Mouse (Mus musculus) heart, postnatal 0 days (tissue): ENCODE measurements at regions not wholly inside any gene's neighbourhood (a gene's known extent, or its start where the extent isn't known, plus 50 kb on each side); places are given as distances from the start of the nearest gene placed in this dataset.
A peak's percentile ranks its signal among the peaks of the same experiment; 100 is the strongest.
"Not testable (repeated sequence)": the region's sequence is repeated elsewhere in the genome, so short reads cannot be mapped to it uniquely, and the experiment has no call there.

Source experiments
- ATAC-seq: fragments of 200-750 bp; cut with Nextera tagmentation; 2 replicates; pipeline ENCODE4 v1.8.0; 2017; ENCODE audit warnings: low read depth, moderate number of reproducible peaks, moderate library complexity; ENCODE audit not compliant: insufficient read depth
- DNase-seq: peaks from one replicate; pipeline ENCODE4 v3.0.0-alpha.2; 2016; ENCODE audit warnings: low spot score
- H3K27ac ChIP-seq: fragments of 300-500 bp; sonication (generic); 2 replicates; pipeline ENCODE4 v1.5.1; 2014; ENCODE audit warnings: low read depth, mild to moderate bottlenecking
- H3K27me3 ChIP-seq: fragments of 300-500 bp; sonication (generic); 2 replicates; pipeline ENCODE4 v1.6.1; 2014; ENCODE audit warnings: low read length, mixed read lengths; ENCODE audit not compliant: control insufficient read depth, insufficient read depth
- H3K36me3 ChIP-seq: fragments of 300-500 bp; sonication (generic); replicated peaks from 2 replicates; pipeline ENCODE4 v1.6.1; 2014; ENCODE audit warnings: low read length, mixed read lengths; ENCODE audit not compliant: control insufficient read depth, insufficient read depth
- H3K4me1 ChIP-seq: fragments of 300-500 bp; sonication (generic); 2 replicates; pipeline ENCODE4 v1.6.1; 2014; ENCODE audit warnings: antibody characterized with exemption; ENCODE audit not compliant: control insufficient read depth, insufficient read depth
- H3K4me2 ChIP-seq: fragments of 300-500 bp; sonication (generic); 2 replicates; pipeline ENCODE4 v1.6.1; 2014; ENCODE audit warnings: low read depth, mild to moderate bottlenecking, low read length, moderate library complexity
- H3K4me3 ChIP-seq: fragments of 300-500 bp; sonication (generic); 2 replicates; pipeline ENCODE4 v1.5.1; 2014; ENCODE audit warnings: low read depth, low read length
- H3K9ac ChIP-seq: fragments of 300-500 bp; sonication (generic); replicated peaks from 2 replicates; pipeline ENCODE4 v1.6.1; 2014; ENCODE audit warnings: low read depth, low read length, mixed read lengths
- H3K9me3 ChIP-seq: fragments of 300-500 bp; sonication (generic); replicated peaks from 2 replicates; pipeline ENCODE4 v1.6.1; 2016; ENCODE audit warnings: low read length; ENCODE audit not compliant: control insufficient read depth
- CTCF ChIP-seq: IDR thresholded peaks from 2 replicates; pipeline ENCODE4 v1.5.1; 2016; ENCODE audit warnings: antibody characterized with exemption, control low read depth, low read depth
- EP300 ChIP-seq: IDR thresholded peaks from 2 replicates; pipeline ENCODE4 v1.6.1; 2016; ENCODE audit warnings: antibody characterized with exemption, low read depth
- WGBS: fragments of 180-500 bp; shearing (Covaris S2); extraction: QIAGEN DNeasy Blood & Tissue Kit; methylation state at CpG from one replicate; pipeline ENCODE4 v1.1.7; 2014; 5-methylcytosine and 5-hydroxymethylcytosine counted together

DNA sequence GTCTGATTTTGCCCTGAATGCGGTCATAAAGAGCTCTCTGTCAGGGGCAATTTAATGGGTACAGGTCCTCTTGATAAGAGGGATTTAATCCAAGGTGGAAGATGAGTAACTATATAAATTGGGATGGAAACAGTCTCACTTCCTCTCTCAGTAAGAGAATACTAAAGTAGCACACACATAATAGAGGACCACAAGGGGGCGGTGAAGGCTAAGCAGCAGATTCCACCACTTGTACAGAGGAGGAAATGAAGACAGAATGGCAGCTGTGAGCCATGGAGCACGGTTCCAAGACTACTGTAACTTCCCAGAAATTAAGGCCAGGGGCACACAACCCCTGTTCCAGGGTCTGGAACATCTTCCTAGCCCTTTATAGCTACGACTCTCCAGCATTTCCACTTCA is 262.6 kb upstream of the Ywhaq start:
- not testable (repeated sequence) for H3K27ac ChIP-seq, DNase-seq, H3K4me3 ChIP-seq, H3K4me1 ChIP-seq, ATAC-seq, H3K9ac ChIP-seq, H3K27me3 ChIP-seq, H3K9me3 ChIP-seq, H3K36me3 ChIP-seq, H3K4me2 ChIP-seq
- WGBS: 26% methylated on average over 2 of the region's 4 CpGs

GRCm38 (mm10) chr12:21649381-21649780 is 231.9 kb upstream of the Ywhaq start:
- H3K4me1 ChIP-seq, H3K9me3 ChIP-seq, H3K36me3 ChIP-seq, H3K4me2 ChIP-seq, ATAC-seq, H3K4me3 ChIP-seq, H3K27ac ChIP-seq, DNase-seq, H3K9ac ChIP-seq, H3K27me3 ChIP-seq: not testable (repeated sequence)
- WGBS: 79% methylated on average over 8 of the region's 8 CpGs

GRCm38 (mm10) chr12:21613781-21614180 is 196.3 kb upstream of the Ywhaq start:
- peak; percentile 14 for DNase-seq
- not testable (repeated sequence) for H3K4me1 ChIP-seq, ATAC-seq, H3K9ac ChIP-seq, H3K27ac ChIP-seq, H3K4me3 ChIP-seq, H3K36me3 ChIP-seq, H3K27me3 ChIP-seq, H3K9me3 ChIP-seq, H3K4me2 ChIP-seq
- WGBS: 17% methylated on average over 2 of the region's 2 CpGs
- peak; percentile 91 for TF ChIP-seq CTCF

DNA sequence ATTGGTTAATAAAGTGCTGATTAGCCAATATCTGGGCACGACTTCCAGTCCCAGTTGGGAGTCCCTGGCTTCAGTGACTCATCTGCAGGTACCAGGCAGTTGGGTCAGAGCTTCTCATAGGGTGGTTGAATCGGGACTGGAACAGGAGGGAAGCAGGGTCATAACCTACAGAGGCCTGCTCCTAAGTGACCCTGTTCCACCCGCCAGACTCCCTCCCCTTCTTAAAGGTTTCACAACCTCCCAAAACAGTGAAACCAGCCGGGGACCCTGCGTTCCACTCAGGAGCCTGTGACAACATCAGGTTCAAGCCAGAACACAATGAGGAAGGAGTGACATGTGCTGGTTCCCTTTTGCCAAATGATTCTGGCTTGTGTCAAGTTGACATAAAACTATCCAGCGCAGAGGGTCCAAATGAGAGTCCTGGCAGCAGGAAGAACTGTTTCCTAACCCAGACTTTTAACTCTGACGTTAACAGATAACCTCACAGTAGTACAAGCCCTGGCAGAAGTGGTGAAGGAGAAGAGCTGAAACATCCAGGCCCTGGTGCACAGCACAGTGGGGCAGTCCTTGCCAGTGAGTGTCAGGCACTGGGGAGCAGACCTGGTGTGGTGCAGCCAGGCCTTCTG is 151.1 kb upstream of the Ywhaq start:
- H3K27me3 ChIP-seq: no peaks in the 10 kb centered on the region
- ATAC-seq (peak; percentile 27; the same call in 1 of the 2 replicates), DNase-seq (no peak)
- no peak overlapping the region for H3K9ac ChIP-seq
- H3K4me3 ChIP-seq: no peak overlapping the region
- no peaks in the 10 kb centered on the region for H3K9me3 ChIP-seq
- no peak overlapping the region for H3K4me2 ChIP-seq
- WGBS: 58% methylated on average over 7 of the region's 7 CpGs
- TF ChIP-seq CTCF (no peak), EP300 (no peak)
- H3K36me3 ChIP-seq: no peaks in the 10 kb centered on the region
- H3K27ac ChIP-seq: no peak overlapping the region
- no peaks in the 10 kb centered on the region for H3K4me1 ChIP-seq

DNA sequence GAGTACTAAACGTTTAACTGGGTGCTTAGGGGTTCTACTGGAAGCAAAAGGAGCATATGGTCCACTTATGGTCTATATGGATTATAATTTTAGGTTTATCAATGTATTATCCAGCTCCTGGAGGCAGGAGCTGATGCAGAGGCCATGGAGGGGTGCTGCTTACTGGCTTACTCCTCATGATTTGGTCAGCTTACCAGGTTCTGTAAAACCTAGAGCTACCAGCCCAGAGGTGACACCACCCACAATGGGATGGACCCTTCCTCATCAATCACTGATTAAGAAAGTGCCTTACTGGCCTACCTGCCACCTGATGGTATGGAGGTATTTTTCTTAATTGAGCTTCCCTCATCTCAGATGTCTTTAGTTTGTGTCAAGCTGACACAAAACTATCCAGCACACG is 126.5 kb upstream of the Ywhaq start:
- not testable (repeated sequence) for H3K9ac ChIP-seq, H3K4me2 ChIP-seq, ATAC-seq, DNase-seq, H3K27me3 ChIP-seq, H3K36me3 ChIP-seq, H3K27ac ChIP-seq, H3K9me3 ChIP-seq, H3K4me3 ChIP-seq, H3K4me1 ChIP-seq
- WGBS: 61% methylated on average over 2 of the region's 2 CpGs

- H3K27ac ChIP-seq: not testable (repeated sequence)
Observed at GRCm38 (mm10) chr12:21543153-21543894, 125.9 kb upstream of the Ywhaq start.

More at GRCm38 (mm10) chr12:21543153-21543894, 125.9 kb upstream of the Ywhaq start:
- peak overlapping the region; percentile 43; the same call in 1 of the 2 replicates for H3K9ac ChIP-seq
- ATAC-seq (peak; percentile 95), DNase-seq (peak; percentile 20)
- H3K27me3 ChIP-seq, H3K4me1 ChIP-seq, H3K36me3 ChIP-seq, H3K9me3 ChIP-seq: not testable (repeated sequence)
- peak overlapping the region; percentile 62 for H3K4me2 ChIP-seq
- 1% methylated on average over 34 of the region's 34 CpGs for WGBS
- peak overlapping the region; percentile 67 for H3K4me3 ChIP-seq
